9 mouse cellular contexts compared by ENCODE assay signal in genomic region chr11:97574551-97575051, GRCm38 (mm10). TPM values are rescaled to one million over a fixed set of nuclear protein-coding genes. Genes with fewer than 3 reads are reported as not detected.
DNase-seq lines count a peak whose midpoint lies in the region; ATAC-seq lines count a peak whose summit lies in the region.
"Had no signal": no experiment of that assay in that cellular context is flagged by ENCODE, and none has a peak within 500 bp of the region (broad histone marks: within the 10 kb centered on the region; RNA-seq: fewer than 3 reads in every experiment).

No protein-coding gene starts in this region.

- H3K4me1 ChIP-seq in heart, embryonic 11.5 days (ENCODE audit: control insufficient read depth, insufficient read depth, low read length), result peaks cover 9% of the 10 kb centered on the region
- H3K4me1 ChIP-seq in limb, embryonic 13.5 days, result peaks cover 71% of the 10 kb centered on the region
- peaks cover 45% of the 10 kb centered on the region for H3K4me1 ChIP-seq in stomach, embryonic 15.5 days

- peak overlapping the region; percentile 58; the same call in 1 of the 2 replicates for H3K9ac ChIP-seq in heart, embryonic 11.5 days (ENCODE audit: low read depth, low read length)
- peak overlapping the region; percentile 69 for H3K9ac ChIP-seq in limb, embryonic 13.5 days
- peak overlapping the region; percentile 39; the same call in 1 of the 2 replicates for H3K9ac ChIP-seq in stomach, embryonic 15.5 days

- no peaks in the 10 kb centered on the region for H3K36me3 ChIP-seq in heart, embryonic 11.5 days (ENCODE audit: control insufficient read depth, insufficient read depth, low read length)
- H3K36me3 ChIP-seq in limb, embryonic 13.5 days, result no peaks in the 10 kb centered on the region
- no peaks in the 10 kb centered on the region for H3K36me3 ChIP-seq in stomach, embryonic 15.5 days

- ATAC-seq in heart, embryonic 11.5 days (replicated peaks; ENCODE audit: insufficient number of reproducible peaks, low FRiP score, low TSS enrichment), result no peak; the same call in 1 of the 2 replicates
- ATAC-seq in limb, embryonic 13.5 days (ENCODE audit: low FRiP score, low read depth), result no peak
- ATAC-seq in stomach, embryonic 15.5 days (ENCODE audit: insufficient read depth, low FRiP score, low read depth), result no peak
- ATAC-seq in inflammation-experienced regulatory T-cells, adult 6 months, result no peak

- no peaks in the 10 kb centered on the region for H3K9me3 ChIP-seq in heart, embryonic 11.5 days (replicated peaks; ENCODE audit: control insufficient read depth, low read length)
- no peaks in the 10 kb centered on the region for H3K9me3 ChIP-seq in limb, embryonic 13.5 days
- H3K9me3 ChIP-seq in stomach, embryonic 15.5 days, result no peaks in the 10 kb centered on the region

- WGBS in heart, embryonic 11.5 days (ENCODE audit: insufficient replicate concordance), result under 1% methylated on average over 40 of the region's 43 CpGs
- 0% methylated on average over 25 of the region's 43 CpGs for WGBS in limb, embryonic 13.5 days
- WGBS in stomach, embryonic 15.5 days, result 3% methylated on average over 29 of the region's 43 CpGs

- peak overlapping the region; percentile 97 for H3K4me2 ChIP-seq in heart, embryonic 11.5 days
- H3K4me2 ChIP-seq in limb, embryonic 13.5 days (replicated peaks), result peak overlapping the region; percentile 97
- peak overlapping the region; percentile 99 for H3K4me2 ChIP-seq in stomach, embryonic 15.5 days

- H3K27me3 ChIP-seq in heart, embryonic 11.5 days (ENCODE audit: control insufficient read depth, insufficient read depth, low read length), result peaks cover 84% of the 10 kb centered on the region
- peaks cover 94% of the 10 kb centered on the region for H3K27me3 ChIP-seq in limb, embryonic 13.5 days
- H3K27me3 ChIP-seq in stomach, embryonic 15.5 days (replicated peaks), result peaks cover 50% of the 10 kb centered on the region

- no peak for DNase-seq in heart, adult 18-20 months
- DNase-seq in thymus, postnatal 25 days, result peak; percentile 3
- DNase-seq in thymus, postnatal 10 days (ENCODE audit: low spot score in 2 of 2), result no peak
- DNase-seq in layer of hippocampus, adult 18-20 months (ENCODE audit: low spot score in 2 of 2), result no peak

- peak overlapping the region; percentile 67 for H3K4me3 ChIP-seq in heart, embryonic 11.5 days (ENCODE audit: low read depth, low read length)
- H3K4me3 ChIP-seq in limb, embryonic 13.5 days, result peak overlapping the region; percentile 69
- peak overlapping the region; percentile 61 for H3K4me3 ChIP-seq in stomach, embryonic 15.5 days (replicated peaks)

- H3K27ac ChIP-seq in heart, embryonic 11.5 days (ENCODE audit: low read depth, low read length), result no peak overlapping the region
- H3K27ac ChIP-seq in limb, embryonic 13.5 days, result no peak overlapping the region
- H3K27ac ChIP-seq in stomach, embryonic 15.5 days, result no peak overlapping the region

RNA-seq across cellular contexts. Expression of gene Srcin1, which starts 1.4 kb away (rescaled TPM):
- polyA plus RNA-seq in heart, embryonic 11.5 days (2014; fragmentation: Nextera tagmentation; extraction: Ambion mirVana), result 0.06 and 0.23 TPM in 2 replicates
- total RNA-seq in heart, adult 18-20 months (2021), result under 1 TPM; 0.18 to 0.25 TPM
- 0.32 and 0.48 TPM in 2 replicates for polyA plus RNA-seq in limb, embryonic 13.5 days (2015; fragmentation: Nextera tagmentation; extraction: Ambion mirVana)
- polyA plus RNA-seq in stomach, embryonic 15.5 days (2015; fragmentation: Nextera tagmentation; extraction: Ambion mirVana), result 0.33 and 0.44 TPM in 2 replicates
- polyA plus RNA-seq in inflammation-experienced regulatory T-cells, adult 6 months (2017; shearing (Covaris generic)), result not detected
- total RNA-seq in layer of hippocampus, adult 18-20 months (2021), result 100 to 1,000 TPM; 218 to 221 TPM

RNA-seq across cellular contexts. Expression of gene Epop, which starts 54.9 kb away (rescaled TPM):
- 1.4 and 1.5 TPM in 2 replicates for polyA plus RNA-seq in heart, embryonic 11.5 days (2014; fragmentation: Nextera tagmentation; extraction: Ambion mirVana)
- 1 to 10 TPM in 1 of 2 experiments, under 1 TPM in 1; 0.84 to 1.1 TPM for total RNA-seq in heart, adult 18-20 months (2021)
- 3.5 and 4.6 TPM in 2 replicates for polyA plus RNA-seq in limb, embryonic 13.5 days (2015; fragmentation: Nextera tagmentation; extraction: Ambion mirVana)
- 3.7 and 3.9 TPM in 2 replicates for polyA plus RNA-seq in stomach, embryonic 15.5 days (2015; fragmentation: Nextera tagmentation; extraction: Ambion mirVana)
- under 1 TPM; 0.24 to 0.48 (median 0.45) TPM for polyA plus RNA-seq in inflammation-experienced regulatory T-cells, adult 6 months (2017; shearing (Covaris generic))
- total RNA-seq in layer of hippocampus, adult 18-20 months (2021), result 10 to 100 TPM; 46.1 to 48.8 TPM
- total RNA-seq: MEL had no signal
